ENCODE assay signal across 21 mouse cellular contexts in the genomic region with DNA sequence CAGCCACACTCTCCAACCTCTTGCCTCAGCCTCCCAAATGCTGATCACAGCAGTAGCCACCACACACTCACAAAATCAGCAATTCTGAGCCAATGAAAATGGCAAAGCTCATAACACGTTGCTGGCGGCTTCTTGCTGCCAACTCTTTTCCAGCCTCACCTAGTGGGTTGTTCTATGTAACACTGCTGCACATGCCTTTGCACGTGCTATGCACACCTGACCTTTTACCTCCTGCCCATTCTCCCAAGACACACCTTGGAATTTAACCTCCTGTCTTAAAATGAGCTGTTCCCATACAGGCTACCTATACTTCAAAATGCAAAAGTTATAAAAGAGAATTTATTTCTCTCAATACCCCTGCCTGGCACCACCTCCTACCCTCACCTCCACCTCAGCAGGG. TPM values are rescaled to one million over a fixed set of nuclear protein-coding genes. Genes with fewer than 3 reads are reported as not detected.
DNase-seq lines count a peak whose midpoint lies in the region; ATAC-seq lines count a peak whose summit lies in the region.
"Had no signal": no experiment of that assay in that cellular context is flagged by ENCODE, and none has a peak within 500 bp of the region (broad histone marks: within the 10 kb centered on the region; RNA-seq: fewer than 3 reads in every experiment).

No protein-coding gene starts in this region.

- H3K36me3 ChIP-seq in kidney, embryonic 14.5 days (ENCODE audit: control insufficient read depth, insufficient read depth, low read length) = no peaks in the 10 kb centered on the region
- no peaks in the 10 kb centered on the region for H3K36me3 ChIP-seq in intestine, embryonic 16.5 days (ENCODE audit: control insufficient read depth, insufficient read depth, low read length)
- H3K36me3 ChIP-seq: embryonic facial prominence, embryonic 13.5 days; forebrain, embryonic 12.5 days; heart, embryonic 15.5 days; hindbrain, embryonic 10.5 days had no signal

- H3K9me3 ChIP-seq in kidney, embryonic 14.5 days (ENCODE audit: control insufficient read depth, low read length) = no peaks in the 10 kb centered on the region
- no peaks in the 10 kb centered on the region for H3K9me3 ChIP-seq in intestine, embryonic 16.5 days (ENCODE audit: control insufficient read depth, low read length)
- H3K9me3 ChIP-seq: embryonic facial prominence, embryonic 13.5 days; forebrain, embryonic 12.5 days; heart, embryonic 15.5 days; hindbrain, embryonic 10.5 days had no signal

- H3K9ac ChIP-seq in kidney, embryonic 14.5 days (ENCODE audit: low read depth, low read length) = no peak overlapping the region
- H3K9ac ChIP-seq in intestine, embryonic 16.5 days (ENCODE audit: low read depth, low read length) = no peak overlapping the region
- H3K9ac ChIP-seq: embryonic facial prominence, embryonic 13.5 days; forebrain, embryonic 12.5 days; heart, embryonic 15.5 days had no signal

- intact Hi-C loops in heart, postnatal 36 days (cut with DNase I) = no loop called here

- peaks cover 4% of the 10 kb centered on the region; the same call in 1 of the 2 replicates for H3K27me3 ChIP-seq in kidney, embryonic 14.5 days (ENCODE audit: control insufficient read depth, insufficient read depth, low read length)
- no peaks in the 10 kb centered on the region for H3K27me3 ChIP-seq in intestine, embryonic 16.5 days (replicated peaks; ENCODE audit: control insufficient read depth, insufficient read depth, low read length)
- H3K27me3 ChIP-seq: embryonic facial prominence, embryonic 13.5 days; heart, embryonic 15.5 days had no signal

- ATAC-seq in kidney, embryonic 14.5 days (ENCODE audit: low FRiP score, low TSS enrichment) = no peak
- ATAC-seq in intestine, embryonic 16.5 days = 0 out of 2 replicates have a peak, but pooled peaks have one; percentile 40
- ATAC-seq: forebrain, embryonic 16.5 days had no signal

- H3K27ac ChIP-seq in kidney, embryonic 14.5 days (ENCODE audit: low read depth, low read length) = no peak overlapping the region
- H3K27ac ChIP-seq in intestine, embryonic 16.5 days (ENCODE audit: low read length) = no peak overlapping the region
- H3K27ac ChIP-seq: embryonic facial prominence, embryonic 13.5 days; forebrain, embryonic 12.5 days; heart, adult 2 months; heart, embryonic 15.5 days; hindbrain, embryonic 10.5 days had no signal

- no peak overlapping the region for H3K4me3 ChIP-seq in kidney, embryonic 14.5 days (ENCODE audit: low read length)
- no peak overlapping the region for H3K4me3 ChIP-seq in intestine, embryonic 16.5 days (ENCODE audit: low read length)
- H3K4me3 ChIP-seq: embryonic facial prominence, embryonic 13.5 days; forebrain, embryonic 12.5 days; heart, adult 2 months; heart, embryonic 15.5 days; hindbrain, embryonic 10.5 days had no signal

- peaks cover 7% of the 10 kb centered on the region; the same call in 1 of the 2 replicates for H3K4me1 ChIP-seq in kidney, embryonic 14.5 days (ENCODE audit: control insufficient read depth, insufficient read depth, low read length)
- H3K4me1 ChIP-seq in intestine, embryonic 16.5 days (ENCODE audit: control insufficient read depth, insufficient read depth, low read length) = no peaks in the 10 kb centered on the region
- H3K4me1 ChIP-seq: embryonic facial prominence, embryonic 13.5 days; forebrain, embryonic 12.5 days; heart, embryonic 15.5 days; hindbrain, embryonic 10.5 days had no signal

- DNase-seq in kidney, adult 11 months = peak; percentile 61
- DNase-seq in kidney, adult 9 months = peak; percentile 56
- no peak for DNase-seq in kidney, postnatal 14 days
- peak; percentile 92 for DNase-seq in large intestine, adult 2 months (ENCODE audit: low read depth, low spot score)
- no peak for DNase-seq in adrenal gland, postnatal 4 days (ENCODE audit: low spot score in 2 of 2)
- no peak for DNase-seq in heart, postnatal 36 days
- DNase-seq: adrenal gland, postnatal 10 days; cerebellum, adult 11-12 months; cerebellum, adult 9-11 months; cerebellum, postnatal 36 days; gastrocnemius, postnatal 14 days; heart, adult 2 months; heart, postnatal 14 days had no signal

- WGBS in kidney, embryonic 14.5 days = 88% methylated on average over 3 of the region's 3 CpGs
- WGBS in intestine, embryonic 16.5 days = 75% methylated on average over 3 of the region's 3 CpGs
- WGBS in large intestine, adult 2 months = 49% methylated on average over 3 of the region's 3 CpGs

- no peak overlapping the region for H3K4me2 ChIP-seq in kidney, embryonic 14.5 days (replicated peaks; ENCODE audit: low read depth, low read length)
- H3K4me2 ChIP-seq in intestine, embryonic 16.5 days (ENCODE audit: low read depth, low read length) = no peak overlapping the region
- H3K4me2 ChIP-seq: embryonic facial prominence, embryonic 13.5 days; forebrain, embryonic 12.5 days; heart, embryonic 11.5 days; heart, embryonic 15.5 days had no signal

RNA-seq across cellular contexts. Expression of a gene that starts 59.2 kb away (rescaled TPM):
- polyA plus RNA-seq in kidney, embryonic 14.5 days (2014; fragmentation: Nextera tagmentation; extraction: Ambion mirVana) = 5.2 and 7.1 TPM in 2 replicates
- polyA plus RNA-seq in intestine, embryonic 16.5 days (2015; fragmentation: Nextera tagmentation; extraction: Ambion mirVana) = 7.0 and 7.1 TPM in 2 replicates
- 25.0 and 35.1 TPM in 2 replicates for polyA plus RNA-seq in large intestine, adult 2 months (2012; rRNA removed)
- total RNA-seq in adrenal gland, postnatal 4 days (2021) = 10 to 100 TPM; 19.2 to 21.0 TPM
- 1 to 10 TPM; 1.6 to 2.2 TPM for total RNA-seq in heart, postnatal 36 days (2021)

Comparison
In these comparisons a context has a peak if more than half of its experiments do, and no peak if none do; other contexts are left out.
1. DNase-seq: peak in kidney, adult 11 months (single experiment), kidney, adult 9 months (single experiment) and large intestine, adult 2 months (single experiment); none in kidney, postnatal 14 days (single experiment), adrenal gland, postnatal 4 days (0 of 2) and heart, postnatal 36 days (0 of 2).